Mouse (Mus musculus) hindbrain, embryonic 10.5 days (tissue): Measurements from ENCODE around the gene Prkch. TPM values are rescaled to one million over a fixed set of nuclear protein-coding genes. Genes with fewer than 3 reads are reported as not detected.
A peak's percentile ranks its signal among the peaks of the same experiment; 100 is the strongest.

Source experiments
- DNase-seq: peaks from one replicate; pipeline ENCODE4 v3.0.0-alpha.2; 2017; ENCODE audit warnings: low spot score
- H3K27ac ChIP-seq: fragments of 300-500 bp; sonication (generic); 2 replicates; pipeline ENCODE4 v1.5.1; 2016; ENCODE audit warnings: mild to moderate bottlenecking, moderate library complexity
- H3K27me3 ChIP-seq: fragments of 300-500 bp; sonication (generic); 2 replicates; pipeline ENCODE4 v1.6.1; 2016; ENCODE audit warnings: mild to moderate bottlenecking; ENCODE audit not compliant: poor library complexity, insufficient read depth, severe bottlenecking
- H3K36me3 ChIP-seq: fragments of 300-500 bp; sonication (generic); 2 replicates; pipeline ENCODE4 v1.6.1; 2016; ENCODE audit warnings: mild to moderate bottlenecking, moderate library complexity
- H3K4me1 ChIP-seq: fragments of 300-500 bp; sonication (generic); replicated peaks from 2 replicates; pipeline ENCODE4 v1.6.1; 2016; ENCODE audit warnings: mild to moderate bottlenecking
- H3K4me3 ChIP-seq: fragments of 300-500 bp; sonication (generic); 2 replicates; pipeline ENCODE4 v1.5.1; 2016; ENCODE audit warnings: mild to moderate bottlenecking, moderate library complexity
- H3K9me3 ChIP-seq: fragments of 300-500 bp; sonication (generic); 2 replicates; pipeline ENCODE4 v1.6.1; 2016; ENCODE audit warnings: mild to moderate bottlenecking, moderate library complexity
- WGBS: fragments of 180-500 bp; shearing (Covaris S2); methylation state at CpG from one replicate; pipeline ENCODE4 v1.1.7; 2016; 5-methylcytosine and 5-hydroxymethylcytosine counted together
- polyA plus RNA-seq: library from polyadenylated mRNA; unstranded; fragments of >200 nt; fragmentation: Nextera tagmentation; extraction: Ambion mirVana; gene quantifications from 2 replicates; pipeline ENCODE4 v1.2.1, GENCODE M21; 2016

The Prkch gene
- polyA plus RNA-seq, 1 experiment from 2014 or later = 7.9 TPM

DNA sequence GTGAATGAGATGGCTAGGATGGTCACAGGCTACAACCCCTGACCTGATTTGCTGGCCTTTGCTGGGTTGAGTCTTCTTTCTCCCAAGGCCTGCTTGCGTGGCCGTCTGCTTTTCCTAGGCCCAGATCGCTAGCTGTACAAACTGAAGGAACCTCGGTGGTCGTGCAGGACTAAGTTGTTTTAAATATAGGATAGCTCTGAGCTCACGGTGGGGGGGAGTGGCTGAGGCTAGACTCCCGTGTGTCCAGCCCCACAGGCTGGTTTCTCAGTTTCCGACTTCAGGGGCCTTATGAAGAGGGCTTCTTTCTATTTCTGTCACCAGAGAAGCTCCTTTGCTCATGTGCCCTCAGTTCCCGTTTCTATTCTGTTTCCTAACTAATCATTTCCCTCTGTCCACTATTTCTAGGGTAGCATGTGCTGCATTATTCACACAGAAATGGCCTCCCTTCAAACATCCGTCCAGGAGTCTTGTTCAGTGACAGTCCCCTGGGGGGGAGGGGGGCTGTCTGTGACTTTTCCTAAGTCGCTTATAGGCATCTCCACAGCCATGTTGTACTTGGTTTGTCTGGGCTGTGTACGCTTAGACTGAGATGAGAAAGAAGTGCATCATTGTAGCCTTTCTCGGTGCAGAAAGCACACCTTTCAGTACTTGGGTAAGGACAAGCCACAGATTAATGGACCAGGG lies 22.9 kb downstream of the Prkch start:
- Histone ChIP-seq H3K36me3 (no peaks in the 10 kb centered on the region), H3K4me1 (peaks cover 40% of the 10 kb centered on the region), H3K9me3 (no peaks in the 10 kb centered on the region), H3K27ac (peak overlapping the region; percentile 72), H3K27me3 (no peaks in the 10 kb centered on the region), H3K4me3 (no peak overlapping the region)
- DNase-seq = no peak
- WGBS = 60% methylated on average over 13 of the region's 13 CpGs

DNA sequence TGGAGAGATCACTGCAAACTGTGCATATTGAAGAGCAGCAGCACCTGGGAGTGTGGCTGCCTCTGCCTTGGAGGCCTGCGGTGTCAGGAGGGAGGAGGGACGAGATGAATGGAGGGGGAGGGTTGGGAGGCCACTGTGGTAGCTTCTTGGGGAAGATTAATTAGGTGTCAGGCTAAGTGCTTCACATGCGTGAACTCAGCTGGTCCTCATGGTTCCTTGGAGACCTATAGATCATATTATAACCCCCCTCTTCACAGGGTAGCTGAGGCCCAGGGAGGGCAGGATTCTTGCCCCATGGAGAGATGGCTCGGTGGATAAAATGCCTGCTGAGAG lies 23.4 kb downstream of the Prkch start:
- H3K9me3 ChIP-seq = no peaks in the 10 kb centered on the region
- H3K27ac ChIP-seq = peak overlapping the region; percentile 72
- peaks cover 36% of the 10 kb centered on the region for H3K4me1 ChIP-seq
- WGBS = 15% methylated on average over 4 of the region's 4 CpGs
- DNase-seq = peak; percentile 42
- no peaks in the 10 kb centered on the region for H3K27me3 ChIP-seq
- H3K4me3 ChIP-seq = no peak overlapping the region
- H3K36me3 ChIP-seq = no peaks in the 10 kb centered on the region

DNA sequence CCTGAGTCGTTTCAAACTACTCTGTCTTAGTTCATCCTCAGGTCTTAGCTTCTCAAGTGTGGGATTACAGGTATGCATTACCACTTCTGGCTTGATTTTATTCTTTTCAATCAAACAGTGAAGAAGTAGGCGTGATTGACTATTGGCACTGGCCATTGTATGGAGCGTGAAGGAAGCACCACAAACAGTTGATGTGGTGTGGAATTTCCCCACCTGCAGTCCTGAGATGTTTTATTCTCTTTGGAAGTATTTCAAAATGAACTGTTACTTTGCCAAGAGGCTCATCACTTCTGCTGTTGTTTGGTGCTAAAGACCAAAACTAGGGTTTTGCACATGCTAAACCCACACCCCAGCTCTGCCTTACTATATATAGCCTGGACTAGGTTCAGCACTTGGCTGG lies 24.7 kb downstream of the Prkch start:
- DNase-seq = no peak
- WGBS = 84% methylated on average over 3 of the region's 3 CpGs

DNA sequence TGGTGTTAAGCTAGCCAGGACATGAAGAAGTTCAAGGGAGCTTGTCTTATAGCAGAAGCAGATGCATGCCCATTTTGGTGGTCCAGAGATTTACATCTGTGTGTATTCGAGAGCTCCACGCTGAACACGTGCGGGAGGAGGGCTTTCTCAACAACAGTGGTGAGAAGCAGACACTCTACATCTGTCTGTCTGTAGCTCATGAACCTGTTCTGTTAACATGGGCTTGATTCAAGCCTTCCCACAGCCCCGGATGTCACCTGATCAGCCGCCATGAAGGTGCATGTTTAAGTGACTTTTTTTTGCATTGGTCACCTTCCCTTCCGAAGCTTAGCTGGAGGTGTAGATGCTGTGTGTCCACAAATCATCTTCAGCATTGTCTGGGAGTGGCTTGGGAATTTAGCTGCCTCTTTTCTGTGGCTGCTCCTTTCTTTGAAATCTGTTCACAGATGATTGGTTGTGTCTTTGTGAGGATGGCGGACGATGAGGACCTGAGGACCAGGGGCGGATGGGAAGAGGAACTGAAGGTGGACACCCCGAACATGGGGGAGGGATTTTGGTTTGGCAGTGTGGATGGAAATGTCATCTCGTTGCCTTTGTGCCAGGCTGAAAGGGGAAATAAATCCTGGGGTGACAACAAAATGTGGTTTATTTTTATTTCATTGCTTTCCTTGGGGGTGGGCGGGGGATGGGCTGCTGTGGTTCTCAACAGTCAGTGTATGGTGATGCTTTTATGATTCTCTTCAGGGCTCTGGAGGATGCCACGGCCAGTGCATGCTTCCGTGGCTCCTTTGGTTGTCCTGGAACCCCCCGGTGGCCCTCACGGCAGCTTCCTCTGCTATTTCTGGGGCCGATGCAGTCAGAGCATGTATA lies 25.3 kb downstream of the Prkch start:
- DNase-seq = no peak

More for the DNA sequence above, 24.7 kb downstream of the Prkch start:
- peaks cover 36% of the 10 kb centered on the region for H3K4me1 ChIP-seq
- H3K27me3 ChIP-seq = no peaks in the 10 kb centered on the region
- no peak overlapping the region for H3K27ac ChIP-seq
- no peaks in the 10 kb centered on the region for H3K9me3 ChIP-seq
- H3K36me3 ChIP-seq = no peaks in the 10 kb centered on the region
- H3K4me3 ChIP-seq = no peak overlapping the region

DNA sequence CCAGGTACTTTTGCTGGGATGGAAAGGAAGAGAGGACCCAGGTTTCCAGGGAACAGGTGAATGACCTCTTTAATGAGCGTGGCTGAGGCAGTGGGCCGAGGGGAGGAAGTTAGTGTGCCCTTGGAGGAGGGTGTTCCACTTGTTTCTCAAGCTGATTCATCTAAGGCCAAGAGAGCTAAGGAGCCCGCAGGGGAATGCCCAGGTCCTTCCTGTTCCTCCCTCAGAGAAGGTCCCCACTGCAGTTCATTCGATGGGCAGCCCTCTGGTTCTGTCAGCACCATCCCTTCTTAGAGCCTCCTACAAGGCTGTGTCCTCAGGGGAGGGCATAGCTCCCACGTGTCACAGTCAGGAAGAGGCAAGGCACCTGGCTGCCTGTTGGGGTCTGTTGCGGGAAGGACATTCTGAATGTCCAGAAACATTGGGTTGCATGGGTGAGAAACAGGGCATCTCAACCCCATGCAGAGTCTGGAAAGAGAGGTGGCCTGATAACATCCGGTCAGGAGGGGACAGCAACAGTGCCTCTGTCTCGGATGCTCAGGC lies 26.3 kb downstream of the Prkch start:
- H3K4me1 ChIP-seq = peaks cover 36% of the 10 kb centered on the region
- H3K27me3 ChIP-seq = no peaks in the 10 kb centered on the region
- DNase-seq = no peak
- no peaks in the 10 kb centered on the region for H3K36me3 ChIP-seq
- WGBS = 86% methylated on average over 8 of the region's 8 CpGs
- no peak overlapping the region for H3K27ac ChIP-seq
- no peak overlapping the region for H3K4me3 ChIP-seq
- H3K9me3 ChIP-seq = no peaks in the 10 kb centered on the region

More for the DNA sequence above, 25.3 kb downstream of the Prkch start:
- no peaks in the 10 kb centered on the region for H3K27me3 ChIP-seq
- H3K36me3 ChIP-seq = no peaks in the 10 kb centered on the region
- no peak overlapping the region for H3K4me3 ChIP-seq
- H3K4me1 ChIP-seq = peaks cover 36% of the 10 kb centered on the region
- no peak overlapping the region for H3K27ac ChIP-seq
- WGBS = 80% methylated on average over 18 of the region's 18 CpGs
- no peaks in the 10 kb centered on the region for H3K9me3 ChIP-seq

DNA sequence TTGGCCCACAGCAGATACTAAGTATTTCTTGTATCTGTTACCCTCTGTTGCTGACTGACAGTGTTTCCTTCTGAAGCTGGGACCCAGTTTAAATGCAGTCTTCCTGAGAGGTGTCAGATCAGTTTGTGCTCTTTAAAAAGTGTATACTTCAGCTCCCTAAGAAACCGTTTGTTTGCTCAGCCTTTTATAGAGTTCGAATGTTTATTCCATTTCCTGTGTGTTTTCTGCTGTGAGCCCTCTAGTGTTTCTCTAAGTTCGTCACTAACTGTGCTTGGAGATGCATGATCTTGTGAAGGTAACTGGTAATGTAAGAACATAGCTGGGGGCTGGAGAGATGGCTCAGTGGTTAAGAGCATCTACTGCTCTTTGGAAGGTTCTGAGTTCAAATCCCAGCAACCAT lies 27.1 kb downstream of the Prkch start:
- H3K4me1 ChIP-seq = peaks cover 36% of the 10 kb centered on the region
- no peak overlapping the region for H3K4me3 ChIP-seq
- H3K27me3 ChIP-seq = no peaks in the 10 kb centered on the region
- DNase-seq = no peak
- no peaks in the 10 kb centered on the region for H3K36me3 ChIP-seq
- H3K27ac ChIP-seq = no peak overlapping the region
- no peaks in the 10 kb centered on the region for H3K9me3 ChIP-seq
- 88% methylated on average over 3 of the region's 3 CpGs for WGBS

DNA sequence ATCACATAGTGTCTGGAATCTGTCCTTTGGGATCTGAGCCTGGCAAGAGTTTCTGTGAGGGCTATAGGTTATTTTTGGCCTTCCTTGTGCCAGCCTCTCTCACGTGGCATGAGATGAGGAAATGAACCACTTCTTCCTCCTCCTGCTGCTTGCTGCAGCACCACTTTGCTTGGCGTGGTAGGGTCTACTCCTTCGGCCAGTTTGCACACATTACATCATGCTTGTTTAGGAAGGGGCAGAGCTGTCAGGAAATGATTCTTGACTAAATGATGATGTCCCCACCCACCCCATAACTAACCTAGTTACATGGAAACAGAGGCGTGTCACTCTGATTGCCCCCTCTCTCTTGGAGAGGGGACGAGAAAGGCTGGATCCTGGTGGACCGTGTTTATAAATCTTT lies 28.6 kb downstream of the Prkch start:
- Histone ChIP-seq H3K36me3 (no peaks in the 10 kb centered on the region), H3K4me1 (peaks cover 26% of the 10 kb centered on the region), H3K4me3 (no peak overlapping the region), H3K27ac (no peak overlapping the region), H3K27me3 (no peaks in the 10 kb centered on the region), H3K9me3 (no peaks in the 10 kb centered on the region)
- DNase-seq = no peak
- WGBS = 85% methylated on average over 6 of the region's 6 CpGs

DNA sequence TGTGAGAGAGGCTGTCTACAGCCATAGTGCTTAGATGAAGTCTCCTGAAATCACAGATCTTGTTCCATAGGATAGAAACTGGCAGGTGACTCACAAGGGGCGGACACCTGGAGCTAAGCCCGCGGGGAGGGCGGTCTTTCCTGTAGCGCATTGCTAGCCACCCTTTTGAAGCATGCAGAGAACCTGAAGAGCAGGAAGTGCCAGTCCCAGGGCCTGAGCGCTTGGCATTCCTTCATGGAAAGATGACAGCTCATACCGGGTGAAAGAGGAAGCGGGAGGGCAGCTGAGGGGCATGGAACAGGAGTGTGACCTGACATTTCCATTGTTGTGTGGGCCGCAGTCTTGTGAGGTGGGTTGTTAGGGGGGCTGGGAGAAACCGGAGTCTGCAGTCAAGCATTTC lies 33.1 kb downstream of the Prkch start:
- Histone ChIP-seq H3K4me1 (peaks cover 5% of the 10 kb centered on the region), H3K27me3 (no peaks in the 10 kb centered on the region), H3K36me3 (no peaks in the 10 kb centered on the region), H3K27ac (no peak overlapping the region), H3K9me3 (no peaks in the 10 kb centered on the region), H3K4me3 (no peak overlapping the region)
- WGBS = 49% methylated on average over 10 of the region's 10 CpGs
- DNase-seq = peak; percentile 23

DNA sequence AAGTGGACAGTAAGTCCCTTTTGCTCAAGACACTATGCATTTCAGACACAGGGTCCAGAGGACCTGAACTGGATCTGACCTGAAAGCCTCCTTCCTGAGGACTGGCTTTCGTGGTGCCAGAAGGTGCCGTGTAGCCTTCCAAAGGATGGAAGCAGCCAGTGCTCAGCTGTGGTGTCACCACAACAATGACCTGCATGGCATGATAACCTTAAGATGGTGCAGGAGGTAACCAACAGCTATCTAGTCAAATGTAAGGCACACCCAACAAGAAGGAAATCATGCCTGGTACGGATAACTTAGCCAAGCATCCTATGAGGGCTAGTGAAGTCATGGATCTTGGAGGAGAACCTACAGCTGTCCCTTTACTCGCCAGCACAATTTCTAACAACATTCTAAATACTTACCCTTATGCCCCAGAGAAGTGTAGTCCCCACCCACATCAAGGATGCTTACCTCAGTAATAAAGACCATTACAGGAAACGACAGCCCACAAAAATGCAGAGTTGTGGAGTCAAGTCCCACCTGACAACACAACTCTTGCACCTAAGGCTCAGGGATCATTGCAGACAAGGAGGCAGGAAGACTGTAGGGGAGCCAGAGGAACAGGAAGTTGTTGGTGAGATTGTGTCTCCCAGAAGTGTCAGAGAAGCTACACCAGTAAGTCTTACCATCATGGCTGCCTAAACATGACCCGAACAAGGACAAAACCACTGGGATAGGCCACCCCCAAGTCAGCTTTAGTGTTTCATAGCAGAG lies 40.9 kb downstream of the Prkch start:
- 91% methylated on average over 6 of the region's 6 CpGs for WGBS
- no peaks in the 10 kb centered on the region for H3K36me3 ChIP-seq
- no peaks in the 10 kb centered on the region for H3K9me3 ChIP-seq
- H3K4me3 ChIP-seq = no peak overlapping the region
- H3K27ac ChIP-seq = no peak overlapping the region
- H3K4me1 ChIP-seq = peaks cover 1% of the 10 kb centered on the region; the same call in 1 of the 2 replicates
- no peaks in the 10 kb centered on the region for H3K27me3 ChIP-seq
- DNase-seq = no peak

DNA sequence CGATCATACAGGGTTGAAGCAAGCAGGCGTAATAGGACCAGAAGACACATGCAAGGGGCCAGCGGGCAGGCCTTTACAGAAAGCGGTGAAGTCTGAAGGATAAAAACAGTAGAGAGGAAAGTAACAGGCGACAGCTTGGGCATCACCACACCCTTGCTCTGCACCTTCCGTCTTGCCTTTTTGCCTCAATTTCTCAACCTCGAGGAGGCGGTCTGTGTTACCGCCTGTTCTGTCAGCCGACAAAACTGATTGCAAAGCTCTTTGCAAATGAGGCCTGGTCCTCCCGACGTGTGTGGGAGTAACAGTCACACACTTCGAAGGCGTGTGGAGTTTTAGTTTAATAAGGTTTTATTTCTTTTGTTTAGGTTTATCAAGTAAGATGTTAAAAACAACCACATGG lies 43.3 kb downstream of the Prkch start:
- Histone ChIP-seq H3K27me3 (no peaks in the 10 kb centered on the region), H3K27ac (no peak overlapping the region), H3K4me1 (peaks cover 12% of the 10 kb centered on the region), H3K4me3 (no peak overlapping the region), H3K36me3 (no peaks in the 10 kb centered on the region), H3K9me3 (no peaks in the 10 kb centered on the region)
- 90% methylated on average over 14 of the region's 14 CpGs for WGBS
- no peak for DNase-seq

DNA sequence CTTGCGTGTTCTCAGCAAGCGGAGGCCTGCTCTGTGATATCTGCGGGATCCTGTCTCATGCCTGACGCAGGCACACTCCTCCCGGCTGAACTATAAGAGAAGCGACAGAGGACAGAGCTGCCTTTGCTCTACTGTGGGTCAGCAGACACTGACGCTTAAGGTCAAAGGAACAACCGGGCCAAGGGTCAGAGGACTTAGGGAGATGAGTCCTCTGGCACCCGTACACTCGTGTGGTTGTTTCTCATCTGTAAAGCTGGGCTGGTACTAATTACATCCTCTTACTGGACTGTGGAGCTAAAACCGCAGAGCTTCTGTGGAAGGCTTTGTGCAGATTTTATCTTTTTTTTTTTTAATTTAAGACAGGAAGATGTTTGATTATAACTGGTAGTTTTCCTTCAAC lies 46.0 kb downstream of the Prkch start:
- H3K4me1 ChIP-seq = peaks cover 16% of the 10 kb centered on the region
- WGBS = 70% methylated on average over 11 of the region's 11 CpGs
- H3K27me3 ChIP-seq = no peaks in the 10 kb centered on the region
- H3K4me3 ChIP-seq = no peak overlapping the region
- no peak for DNase-seq
- H3K9me3 ChIP-seq = no peaks in the 10 kb centered on the region
- H3K27ac ChIP-seq = no peak overlapping the region
- H3K36me3 ChIP-seq = no peaks in the 10 kb centered on the region

DNA sequence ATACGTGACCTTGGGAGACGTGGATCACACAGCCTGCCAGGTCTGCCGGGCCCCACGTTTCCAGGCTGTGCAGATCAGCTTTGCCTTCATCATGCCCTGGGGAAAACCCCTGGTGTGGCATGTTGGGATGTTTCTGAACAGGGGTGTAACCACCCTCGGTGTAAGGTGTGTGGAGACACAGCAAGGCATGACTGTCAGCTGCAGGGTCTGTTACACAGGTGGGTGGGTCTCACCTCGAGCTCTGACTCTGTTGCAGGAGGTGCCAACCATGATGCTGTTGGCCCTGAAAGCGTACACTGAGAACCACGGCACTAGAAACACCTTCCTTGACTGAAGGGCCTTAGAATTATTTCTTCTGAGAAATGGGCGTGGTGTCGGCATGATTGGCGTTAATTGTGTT lies 46.6 kb downstream of the Prkch start:
- no peak for DNase-seq
- H3K36me3 ChIP-seq = no peaks in the 10 kb centered on the region
- H3K4me3 ChIP-seq = no peak overlapping the region
- no peaks in the 10 kb centered on the region for H3K9me3 ChIP-seq
- 81% methylated on average over 11 of the region's 11 CpGs for WGBS
- no peak overlapping the region for H3K27ac ChIP-seq
- H3K27me3 ChIP-seq = no peaks in the 10 kb centered on the region
- H3K4me1 ChIP-seq = peaks cover 20% of the 10 kb centered on the region
